Mouse (Mus musculus) kidney, postnatal 4 days (tissue): Measurements from ENCODE around the gene Notch2.
A peak's percentile ranks its signal among the peaks of the same experiment; 100 is the strongest.

ENCODE experiments used
- DNase-seq, 2 experiments: peaks; one replicate each; pipeline ENCODE4 v3.0.0; 2021; ENCODE audit warnings: mixed read lengths in 2 of 2

Notch2 gene

GRCm38 (mm10) chr3:98013401-98014281 is at the start of gene Notch2:
TSS of gene Notch2 (plus strand) at chr3:98013527.
- DNase-seq, result peak; percentile 96 to 98

GRCm38 (mm10) chr3:97964878-97965353 is 48.4 kb upstream of the Notch2 start:
- peak; percentile 67 to 75 for DNase-seq

GRCm38 (mm10) chr3:97967627-97968026 is 45.7 kb upstream of the Notch2 start:
- no peak for DNase-seq

GRCm38 (mm10) chr3:97968191-97968590 is 45.1 kb upstream of the Notch2 start:
- DNase-seq, result no peak

GRCm38 (mm10) chr3:97969019-97969418 is 44.3 kb upstream of the Notch2 start:
- DNase-seq, result no peak

- peak; percentile 48 to 59 for DNase-seq
These were observed 42.2 kb upstream of the Notch2 start for GRCm38 (mm10) chr3:97971117-97971516.

- DNase-seq, result peak in 1 of 2 experiments; percentile 20
These were observed 41.1 kb upstream of the Notch2 start for GRCm38 (mm10) chr3:97972200-97972599.

- no peak for DNase-seq
These were observed 40.6 kb upstream of the Notch2 start for GRCm38 (mm10) chr3:97972707-97973106.

- DNase-seq, result no peak
These were observed 40.0 kb upstream of the Notch2 start for GRCm38 (mm10) chr3:97973306-97973705.

- no peak for DNase-seq
These were observed 39.0 kb upstream of the Notch2 start for GRCm38 (mm10) chr3:97974197-97974770.

- DNase-seq, result no peak
These were observed 36.6 kb upstream of the Notch2 start for GRCm38 (mm10) chr3:97976706-97977105.

- DNase-seq, result no peak
These were observed 34.6 kb upstream of the Notch2 start for GRCm38 (mm10) chr3:97978710-97979109.

- DNase-seq, result no peak
These were observed 32.5 kb upstream of the Notch2 start for GRCm38 (mm10) chr3:97980683-97981327.

- DNase-seq, result no peak
These were observed 31.9 kb upstream of the Notch2 start for GRCm38 (mm10) chr3:97981376-97981906.

GRCm38 (mm10) chr3:97984870-97985506 is 28.3 kb upstream of the Notch2 start:
- no peak for DNase-seq

GRCm38 (mm10) chr3:97985691-97986090 is 27.6 kb upstream of the Notch2 start:
- no peak for DNase-seq

- DNase-seq, result no peak
These were observed 26.2 kb upstream of the Notch2 start for GRCm38 (mm10) chr3:97987153-97987552.

GRCm38 (mm10) chr3:97988756-97989155 is 24.6 kb upstream of the Notch2 start:
- peak; percentile 30 to 42 for DNase-seq

GRCm38 (mm10) chr3:97990576-97990975 is 22.8 kb upstream of the Notch2 start:
- peak; percentile 30 to 41 for DNase-seq

GRCm38 (mm10) chr3:97992289-97992688 is 21.0 kb upstream of the Notch2 start:
- no peak for DNase-seq

GRCm38 (mm10) chr3:97993196-97993595 is 20.1 kb upstream of the Notch2 start:
- no peak for DNase-seq

GRCm38 (mm10) chr3:97993920-97994545 is 19.3 kb upstream of the Notch2 start:
- DNase-seq, result no peak
